Mouse (Mus musculus) bone marrow macrophage, adult 2 months (primary cell): ENCODE measurements around the gene Sos2.

Experiments
- CTCF ChIP-seq: IDR thresholded peaks from 2 replicates; pipeline ENCODE4 v1.5.1; 2012; ENCODE audit warnings: low read depth, mild to moderate bottlenecking, low read length, moderate library complexity
- POLR2A ChIP-seq: IDR thresholded peaks from 2 replicates; pipeline ENCODE4 v1.6.1; 2012; ENCODE audit warnings: mild to moderate bottlenecking, low read depth, low read length, borderline replicate concordance

DNA sequence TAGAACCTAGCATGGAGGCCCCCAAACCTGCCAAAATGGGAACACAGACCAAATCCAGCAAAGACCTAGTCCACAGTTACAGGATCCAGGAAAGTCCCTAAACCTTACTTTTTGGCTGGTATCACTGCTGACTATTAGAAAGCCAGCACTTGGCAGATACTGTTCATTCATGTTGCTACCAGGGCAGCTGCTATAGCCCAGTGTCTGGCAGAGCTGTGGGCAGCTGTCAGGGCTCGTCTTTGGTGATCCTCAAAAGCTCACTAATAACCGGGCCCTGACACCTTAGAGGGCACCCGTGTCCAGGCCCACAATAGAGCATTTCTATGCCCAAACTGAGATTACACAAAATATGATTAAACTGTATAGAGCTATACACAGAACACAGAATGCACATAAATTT, 41.2 kb upstream of the Sos2 start:
- TF ChIP-seq CTCF = no peak
- no peak for TF ChIP-seq POLR2A
